Mouse (Mus musculus) brain, embryonic 14.5 days (tissue): ENCODE measurements around the gene Prr23a3.

Experiments
- CTCF ChIP-seq: fragments of 200-500 bp; IDR thresholded peaks from 2 replicates; pipeline ENCODE4 v1.5.1; 2012; ENCODE audit warnings: inconsistent platforms, mild to moderate bottlenecking, moderate library complexity, borderline replicate concordance; ENCODE audit not compliant: insufficient read depth, insufficient read length; ENCODE audit errors: extremely low read depth
- POLR2A ChIP-seq: fragments of 200-500 bp; IDR thresholded peaks from 2 replicates; pipeline ENCODE4 v1.6.1; 2012; ENCODE audit warnings: mild to moderate bottlenecking, inconsistent platforms, borderline replicate concordance; ENCODE audit not compliant: poor library complexity, insufficient read depth, insufficient read length, severe bottlenecking; ENCODE audit errors: extremely low read depth

DNA sequence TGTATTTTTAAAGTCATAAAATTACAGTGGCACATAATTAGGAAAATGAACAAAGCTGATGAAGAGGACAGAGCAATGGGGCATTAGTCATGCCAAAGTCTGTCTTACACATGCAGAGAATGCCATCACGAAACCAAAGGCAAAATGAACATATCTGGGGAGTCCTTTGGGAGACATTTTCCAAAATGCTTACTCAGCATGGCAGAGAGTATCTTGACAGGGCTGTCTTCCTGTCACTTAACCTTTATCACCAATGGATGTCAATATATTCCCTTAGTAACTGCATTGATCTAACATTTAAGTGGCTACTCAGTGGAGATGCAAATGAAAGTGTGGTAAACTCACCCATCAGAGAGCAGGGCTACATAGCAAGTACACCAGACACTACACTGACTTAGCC, 36.9 kb downstream of the Prr23a3 start:
- TF ChIP-seq CTCF (no peak), POLR2A (no peak)
